9 mouse cellular contexts compared by ENCODE assay signal in the genomic region with DNA sequence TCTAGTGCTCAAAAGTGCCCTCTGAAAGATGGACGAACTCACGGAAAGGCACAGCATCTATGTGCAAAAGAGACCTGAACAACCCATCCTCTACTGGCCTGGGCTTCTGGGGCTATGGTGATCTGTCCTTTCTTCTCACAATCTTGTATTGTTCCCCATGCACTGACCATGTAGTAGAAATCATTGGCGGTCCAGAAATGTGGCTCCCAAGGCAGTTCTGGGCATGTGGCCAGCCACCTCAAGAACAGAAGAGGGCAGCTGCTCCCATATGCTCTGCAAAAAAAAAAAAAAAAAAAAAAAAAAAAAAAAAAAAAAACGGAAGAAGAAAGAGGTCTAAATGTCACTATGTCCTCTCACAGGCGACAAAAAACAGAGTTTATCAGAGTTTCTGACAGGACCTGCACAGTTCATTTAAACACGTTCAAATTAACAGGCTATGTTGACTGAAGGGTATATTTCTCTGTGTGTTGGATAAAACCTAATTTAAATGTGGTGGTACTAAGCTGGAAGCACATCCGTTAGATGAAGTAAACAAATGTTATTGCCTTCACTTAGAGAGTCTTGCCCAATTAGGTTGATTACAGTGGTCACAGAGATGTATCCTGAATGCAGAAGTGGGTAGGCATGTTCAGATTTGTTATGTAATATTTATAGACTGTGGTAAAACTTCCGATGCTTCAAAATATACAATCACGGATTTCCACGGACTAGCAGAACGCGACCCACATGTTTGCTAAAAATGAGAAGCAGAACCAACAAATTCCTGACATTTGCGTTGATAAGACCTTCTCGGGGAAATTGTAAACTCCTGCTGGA.
A peak's percentile ranks its signal among the peaks of the same experiment; 100 is the strongest.
DNase-seq lines count a peak whose midpoint lies in the region; ATAC-seq and TF ChIP-seq lines count a peak whose summit lies in the region.
"Had no signal": no experiment of that assay in that cellular context is flagged by ENCODE, and none has a peak within 500 bp of the region (broad histone marks: within the 10 kb centered on the region; RNA-seq: fewer than 3 reads in every experiment).

No protein-coding gene starts in this region.

- H3K9me3 ChIP-seq in kidney, embryonic 15.5 days (replicated peaks) = no peaks in the 10 kb centered on the region
- 0 out of 2 replicates have a peak, but pooled peaks cover 4% of the 10 kb centered on the region for H3K9me3 ChIP-seq in heart, embryonic 14.5 days (ENCODE audit: control insufficient read depth, low read length)
- H3K9me3 ChIP-seq in liver, postnatal 0 days (ENCODE audit: low read length) = no peaks in the 10 kb centered on the region
- H3K9me3 ChIP-seq: embryonic facial prominence, embryonic 12.5 days had no signal

- H3K27ac ChIP-seq in kidney, embryonic 15.5 days = no peak overlapping the region
- H3K27ac ChIP-seq in heart, embryonic 14.5 days (replicated peaks in 1 of 2; ENCODE audit: control insufficient read depth in 1 of 2, insufficient read depth in 1 of 2, low read depth in 2 of 2, low read length in 2 of 2) = peak overlapping the region; percentile 41 to 53; a peak in 2 of 4 replicates
- H3K27ac ChIP-seq in layer of hippocampus, adult 2 months = no peak overlapping the region
- H3K27ac ChIP-seq in liver, postnatal 0 days (ENCODE audit: low read depth) = no peak overlapping the region
- H3K27ac ChIP-seq: embryonic facial prominence, embryonic 12.5 days had no signal

- peak; percentile 51 for DNase-seq in kidney, postnatal 14 days
- DNase-seq in cerebellum, adult 11 months = peak; percentile 78
- DNase-seq in layer of hippocampus, adult 2 months (ENCODE audit: low spot score in 2 of 2) = no peak
- DNase-seq in liver, postnatal 0 days = no peak

- no peak for TF ChIP-seq CTCF in layer of hippocampus, adult 2 months (conservative IDR thresholded peaks at IDR 0.05)
- TF ChIP-seq CTCF in liver, postnatal 0 days (IDR thresholded peaks at IDR 0.05; ENCODE audit: low read depth) = no peak

- H3K27me3 ChIP-seq in kidney, embryonic 15.5 days = no peaks in the 10 kb centered on the region
- H3K27me3 ChIP-seq in heart, embryonic 14.5 days (ENCODE audit: control insufficient read depth, insufficient read depth, low read length) = no peaks in the 10 kb centered on the region
- no peaks in the 10 kb centered on the region for H3K27me3 ChIP-seq in liver, postnatal 0 days (ENCODE audit: insufficient read depth, low read length)
- H3K27me3 ChIP-seq: embryonic facial prominence, embryonic 12.5 days had no signal

- ATAC-seq in kidney, embryonic 15.5 days (replicated peaks; ENCODE audit: low FRiP score) = no peak
- ATAC-seq in heart, embryonic 14.5 days (ENCODE audit: insufficient number of reproducible peaks, insufficient read depth, low FRiP score, low read depth) = no peak
- ATAC-seq in megakaryocyte progenitor cell, adult 5-6 weeks (replicated peaks; ENCODE audit: poor library complexity) = peak; percentile 64
- ATAC-seq in CD4-positive, CD25-positive, alpha-beta regulatory T cell, adult 4 months = no peak
- no peak for ATAC-seq in liver, postnatal 0 days

- TF ChIP-seq EP300 in liver, postnatal 0 days (IDR thresholded peaks at IDR 0.05; ENCODE audit: low read depth) = no peak

- H3K36me3 ChIP-seq in kidney, embryonic 15.5 days = no peaks in the 10 kb centered on the region
- no peaks in the 10 kb centered on the region for H3K36me3 ChIP-seq in heart, embryonic 14.5 days (ENCODE audit: control insufficient read depth, insufficient read depth, low read length)
- H3K36me3 ChIP-seq in liver, postnatal 0 days (replicated peaks; ENCODE audit: insufficient read depth, low read length) = no peaks in the 10 kb centered on the region
- H3K36me3 ChIP-seq: embryonic facial prominence, embryonic 12.5 days had no signal

- no peaks in the 10 kb centered on the region for H3K4me1 ChIP-seq in kidney, embryonic 15.5 days
- H3K4me1 ChIP-seq in heart, embryonic 14.5 days (ENCODE audit: control insufficient read depth in 2 of 2, insufficient read depth in 2 of 2, low read length in 2 of 2) = peaks cover 6 to 18% of the 10 kb centered on the region in 2 experiments
- no peaks in the 10 kb centered on the region for H3K4me1 ChIP-seq in liver, postnatal 0 days (ENCODE audit: insufficient read depth)
- H3K4me1 ChIP-seq: embryonic facial prominence, embryonic 12.5 days had no signal

- H3K4me3 ChIP-seq in kidney, embryonic 15.5 days (replicated peaks) = no peak overlapping the region
- no peak overlapping the region for H3K4me3 ChIP-seq in heart, embryonic 14.5 days (ENCODE audit: control insufficient read depth in 1 of 2, insufficient read depth in 1 of 2, low read depth in 1 of 2, low read length in 2 of 2)
- no peak overlapping the region for H3K4me3 ChIP-seq in layer of hippocampus, adult 2 months
- no peak overlapping the region for H3K4me3 ChIP-seq in liver, postnatal 0 days (ENCODE audit: low read depth, low read length)
- H3K4me3 ChIP-seq: embryonic facial prominence, embryonic 12.5 days had no signal

- no peak overlapping the region for H3K4me2 ChIP-seq in kidney, embryonic 15.5 days
- H3K4me2 ChIP-seq in heart, embryonic 14.5 days (ENCODE audit: low read length) = no peak overlapping the region
- H3K4me2 ChIP-seq in liver, postnatal 0 days (ENCODE audit: low read depth, low read length) = no peak overlapping the region
- H3K4me2 ChIP-seq: embryonic facial prominence, embryonic 12.5 days had no signal

- 76% methylated on average over 13 of the region's 14 CpGs for WGBS in kidney, embryonic 15.5 days
- WGBS in heart, embryonic 14.5 days = 50% methylated on average over 14 of the region's 14 CpGs
- 69% methylated on average over 14 of the region's 14 CpGs for WGBS in liver, postnatal 0 days (ENCODE audit: insufficient replicate concordance)

- no peak overlapping the region for H3K9ac ChIP-seq in kidney, embryonic 15.5 days
- no peak overlapping the region for H3K9ac ChIP-seq in heart, embryonic 14.5 days (ENCODE audit: low read length)
- H3K9ac ChIP-seq in liver, postnatal 0 days (replicated peaks) = no peak overlapping the region
- H3K9ac ChIP-seq: embryonic facial prominence, embryonic 12.5 days had no signal

Comparison
In these comparisons a context has a peak if more than half of its experiments do, and no peak if none do; other contexts are left out.
1. DNase-seq: peak in kidney, postnatal 14 days (single experiment) and cerebellum, adult 11 months (single experiment); none in layer of hippocampus, adult 2 months (0 of 2) and liver, postnatal 0 days (single experiment).
2. H3K27ac ChIP-seq: peak in heart, embryonic 14.5 days (2 of 2); none in kidney, embryonic 15.5 days (single experiment), layer of hippocampus, adult 2 months (single experiment) and liver, postnatal 0 days (single experiment).